Mouse (Mus musculus): ENCODE results near the gene Arl15.
A peak's percentile ranks its signal among the peaks of the same experiment; 100 is the strongest.

Gene Arl15

DNA sequence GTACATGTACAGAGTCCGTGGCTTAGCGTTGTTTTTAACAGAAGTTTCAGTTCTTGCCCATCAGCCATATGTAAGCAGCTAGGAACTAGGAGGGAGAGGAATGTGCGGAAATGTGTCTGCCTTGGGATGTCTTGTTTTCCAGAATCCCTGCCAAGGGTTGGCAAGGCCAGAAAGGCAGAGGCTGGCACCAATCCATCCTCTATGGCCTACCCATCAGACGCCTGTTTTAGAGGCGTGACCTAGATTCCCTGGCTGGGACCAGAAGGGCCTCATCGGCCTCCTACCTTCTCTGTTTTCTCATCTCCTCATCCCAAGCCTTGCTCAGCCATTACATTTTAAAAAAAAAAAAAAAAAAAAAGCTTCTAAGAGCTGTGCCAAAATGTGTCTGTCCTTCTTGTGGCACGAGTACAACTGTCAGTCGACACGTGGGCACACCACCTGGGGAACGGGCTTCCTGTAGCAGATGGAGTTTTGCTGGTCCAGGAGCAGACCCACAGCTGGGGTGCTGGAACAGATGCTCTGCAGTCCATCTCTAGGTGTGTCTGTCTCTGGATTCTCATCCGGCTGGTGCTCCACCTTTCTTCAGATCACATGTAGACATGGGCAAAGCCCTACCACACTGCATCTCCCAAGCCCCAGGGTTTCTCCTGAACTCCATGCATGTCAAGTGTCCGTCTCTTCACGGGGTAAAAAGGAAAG, 192.7 kb downstream of the Arl15 start:
- peak; percentile 92 for DNase-seq (ENCODE audit: inconsistent ontology term)

- DNase-seq (ENCODE audit: inconsistent ontology term): no peak
These were observed 195.9 kb downstream of the Arl15 start for GRCm38 (mm10) chr13:113990247-113990646.

DNA sequence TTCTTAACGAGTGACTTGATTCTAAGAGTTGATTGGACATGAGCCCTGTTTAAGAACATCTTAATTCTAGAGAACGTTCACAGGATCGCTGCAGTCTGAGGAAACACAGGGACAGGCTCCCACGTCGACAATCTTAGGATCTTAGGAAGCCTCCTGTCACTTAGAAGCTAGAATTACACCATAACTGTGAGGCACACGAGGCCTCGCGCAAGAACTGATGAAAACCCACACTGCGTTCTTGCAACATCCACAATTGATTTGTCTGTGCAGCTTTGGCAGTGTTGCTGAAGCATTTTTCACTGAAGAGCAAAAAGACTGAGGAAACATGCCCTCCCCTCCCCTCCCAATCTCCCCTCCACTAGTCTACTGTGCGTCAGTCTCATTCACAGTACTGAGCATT, 196.4 kb downstream of the Arl15 start:
- DNase-seq (ENCODE audit: inconsistent ontology term): no peak

GRCm38 (mm10) chr13:113993066-113993465, 198.8 kb downstream of the Arl15 start:
- DNase-seq (ENCODE audit: inconsistent ontology term): no peak

GRCm38 (mm10) chr13:113994586-113994985, 200.3 kb downstream of the Arl15 start:
- no peak for DNase-seq (ENCODE audit: inconsistent ontology term)

- DNase-seq (ENCODE audit: inconsistent ontology term): no peak
These were observed 201.4 kb downstream of the Arl15 start for GRCm38 (mm10) chr13:113995490-113996236.

DNA sequence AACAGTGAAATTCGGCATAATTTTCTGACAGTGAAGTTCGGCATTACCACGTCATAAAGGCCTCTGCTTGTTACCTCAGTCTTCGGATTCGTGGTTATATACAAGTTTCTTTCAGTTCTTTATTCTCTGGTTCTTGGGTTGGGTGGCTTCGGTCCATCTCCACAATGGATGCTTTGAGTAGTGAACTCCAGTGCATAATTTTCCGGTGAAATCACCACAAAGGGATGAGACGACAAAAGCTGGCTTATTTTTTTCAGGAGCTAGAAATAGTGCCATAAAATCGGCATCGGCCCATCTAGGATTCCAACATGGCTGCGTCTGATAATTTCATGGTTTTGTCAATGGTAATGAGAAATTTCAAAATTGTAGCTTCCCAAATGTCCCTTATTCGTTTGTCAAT, 204.5 kb downstream of the Arl15 start:
- DNase-seq (ENCODE audit: inconsistent ontology term): peak; percentile 91

DNA sequence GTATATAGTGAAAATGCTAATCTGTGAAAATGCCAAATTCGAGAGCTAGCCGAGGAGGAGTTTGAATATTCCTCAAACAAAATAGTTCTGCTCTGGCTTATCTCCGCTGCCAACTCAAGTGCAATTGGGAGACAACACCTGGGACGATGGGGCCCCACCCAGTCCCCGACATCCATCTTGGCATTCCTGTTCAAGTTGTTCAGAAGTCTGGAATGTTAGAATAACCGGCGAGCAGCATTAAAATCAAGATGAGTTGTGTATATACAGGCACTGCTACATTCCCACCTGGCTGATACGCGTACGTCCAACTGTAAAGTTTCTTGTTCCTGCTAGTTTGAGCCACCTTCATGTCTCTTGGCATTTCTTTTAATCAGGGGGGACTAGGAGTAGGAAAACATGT, 209.2 kb downstream of the Arl15 start:
- no peak for DNase-seq (ENCODE audit: inconsistent ontology term)

DNA sequence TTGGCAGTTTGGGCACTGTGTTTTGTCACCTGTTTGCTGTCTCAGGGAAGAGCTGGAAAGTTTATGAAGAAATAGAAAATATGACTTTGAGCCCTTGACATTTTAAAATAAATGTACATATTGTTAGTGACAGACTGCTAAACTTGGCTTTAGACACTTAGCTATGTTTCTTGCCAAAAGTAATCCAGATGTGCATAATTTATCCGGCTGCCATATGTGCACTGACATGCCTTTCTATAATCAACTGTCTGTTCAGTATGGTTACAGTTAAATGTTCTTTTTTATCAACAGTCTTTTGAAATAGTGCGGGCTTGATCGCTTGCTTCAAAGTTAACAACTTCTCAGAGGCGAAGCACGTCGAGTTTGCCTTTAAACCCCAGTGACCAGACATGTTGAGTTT, 209.9 kb downstream of the Arl15 start:
- DNase-seq (ENCODE audit: inconsistent ontology term): no peak

GRCm38 (mm10) chr13:114009786-114010185, 215.5 kb downstream of the Arl15 start:
- peak; percentile 37 for DNase-seq (ENCODE audit: inconsistent ontology term)

DNA sequence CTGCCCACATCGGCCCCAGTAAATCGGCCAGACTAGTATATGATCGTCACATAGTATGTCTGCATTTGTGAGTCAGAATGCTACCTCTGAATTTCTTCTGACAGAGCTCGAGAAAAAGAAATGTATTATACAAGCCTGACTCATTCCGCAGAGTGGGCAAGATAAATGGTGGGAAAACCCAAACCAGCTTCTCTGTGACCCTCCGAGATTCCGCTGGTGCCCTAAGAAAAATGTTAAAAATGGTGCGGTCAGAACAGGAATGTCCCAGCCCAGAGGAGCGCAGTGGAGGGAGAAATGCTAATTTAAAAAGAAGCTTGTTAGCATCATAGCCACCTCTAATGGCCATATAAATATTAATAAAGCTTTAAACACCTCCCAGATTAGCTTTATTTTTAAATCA, 216.2 kb downstream of the Arl15 start:
- peak; percentile 94 for DNase-seq (ENCODE audit: inconsistent ontology term)

- peak; percentile 97 for DNase-seq (ENCODE audit: inconsistent ontology term)
These were observed 216.7 kb downstream of the Arl15 start for GRCm38 (mm10) chr13:114011019-114011418.

DNA sequence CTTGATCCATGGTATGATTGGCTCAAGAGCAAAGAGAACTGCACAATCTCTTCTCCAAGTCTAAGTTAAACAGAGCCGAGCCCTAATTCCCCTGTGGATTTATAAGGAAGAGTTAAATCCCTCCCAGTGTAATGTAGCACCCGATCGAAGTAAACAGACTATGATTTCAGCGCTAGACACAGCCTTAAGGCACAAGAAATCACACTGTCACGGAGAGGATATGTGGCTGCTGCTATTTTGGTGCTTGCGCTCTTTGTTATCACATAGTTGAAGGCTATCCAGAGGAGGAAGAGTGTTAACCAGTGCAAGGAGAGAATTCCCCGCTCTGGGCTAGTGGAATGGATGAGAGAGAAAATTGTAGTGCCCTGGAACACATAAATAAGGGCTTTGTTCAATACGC, 223.6 kb downstream of the Arl15 start:
- DNase-seq (ENCODE audit: inconsistent ontology term): no peak

DNA sequence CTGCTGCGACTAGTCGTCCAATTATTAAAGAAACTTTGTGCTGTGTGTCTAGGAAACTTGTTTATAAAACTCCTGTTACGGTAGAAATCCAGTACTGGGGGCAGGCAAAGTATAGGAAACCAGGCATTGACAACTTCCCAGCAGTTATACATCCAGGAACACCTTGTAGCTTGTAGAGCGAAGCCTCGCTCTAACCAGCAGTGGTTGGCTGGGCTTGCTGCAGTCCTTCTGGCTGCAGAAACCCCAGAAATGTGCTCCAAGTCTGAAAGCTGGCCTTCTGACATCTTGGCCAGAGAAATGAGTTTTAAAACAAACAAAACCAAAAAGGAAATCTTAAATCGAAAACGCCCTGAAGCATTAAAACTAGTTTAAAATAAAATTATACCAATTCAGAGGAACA, 229.2 kb downstream of the Arl15 start:
- no peak for DNase-seq (ENCODE audit: inconsistent ontology term)

- no peak for DNase-seq (ENCODE audit: inconsistent ontology term)
These were observed 232.0 kb downstream of the Arl15 start for GRCm38 (mm10) chr13:114026306-114026705.

GRCm38 (mm10) chr13:114026751-114027150, 232.4 kb downstream of the Arl15 start:
- no peak for DNase-seq (ENCODE audit: inconsistent ontology term)

DNA sequence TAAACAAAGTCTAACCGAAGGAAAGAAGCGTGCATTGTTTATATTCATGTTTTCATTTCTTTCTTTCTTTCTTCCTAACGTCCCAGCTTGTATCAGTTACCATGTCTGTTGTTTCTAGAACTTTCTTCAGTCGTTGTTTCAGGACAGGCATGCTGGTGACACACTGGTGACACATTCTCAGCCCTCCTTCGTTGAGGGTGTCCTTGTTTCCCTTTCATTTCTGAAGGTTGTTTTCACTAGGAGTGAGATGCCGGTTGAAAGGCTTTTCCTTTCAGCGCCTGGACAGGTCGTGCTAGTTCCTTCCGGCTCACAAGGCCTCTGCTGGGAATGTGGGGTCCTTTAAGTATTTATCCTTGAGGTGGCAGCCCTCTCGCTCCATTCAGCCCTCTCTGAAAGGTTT, 253.8 kb downstream of the Arl15 start:
- no peak for DNase-seq (ENCODE audit: inconsistent ontology term)

DNA sequence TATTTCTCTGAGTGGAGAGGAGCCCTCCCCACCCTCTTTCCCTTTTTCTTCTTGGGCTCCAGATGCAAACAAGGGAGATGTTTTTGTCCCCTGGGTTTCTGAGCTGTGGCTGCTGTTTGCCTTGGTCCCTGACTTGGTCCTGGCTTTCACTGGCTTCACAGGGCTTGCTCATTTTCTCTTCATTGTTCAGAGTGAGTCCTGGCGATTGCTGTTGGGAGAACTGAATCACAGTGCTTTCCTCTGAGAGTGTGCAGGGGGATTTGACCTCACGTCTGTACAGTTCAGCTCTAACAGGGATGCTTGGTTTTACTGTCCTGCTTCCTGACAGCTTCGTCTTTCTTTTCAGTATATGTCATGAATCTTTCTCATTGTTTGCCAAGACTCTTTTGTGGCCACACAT, 254.4 kb downstream of the Arl15 start:
- DNase-seq (ENCODE audit: inconsistent ontology term): no peak

- no peak for DNase-seq (ENCODE audit: inconsistent ontology term)
These were observed 257.0 kb downstream of the Arl15 start for GRCm38 (mm10) chr13:114051151-114051850.

- DNase-seq (ENCODE audit: inconsistent ontology term): no peak
These were observed 258.3 kb downstream of the Arl15 start for GRCm38 (mm10) chr13:114052426-114053205.

GRCm38 (mm10) chr13:114053261-114053660, 259.0 kb downstream of the Arl15 start:
- no peak for DNase-seq (ENCODE audit: inconsistent ontology term)

DNA sequence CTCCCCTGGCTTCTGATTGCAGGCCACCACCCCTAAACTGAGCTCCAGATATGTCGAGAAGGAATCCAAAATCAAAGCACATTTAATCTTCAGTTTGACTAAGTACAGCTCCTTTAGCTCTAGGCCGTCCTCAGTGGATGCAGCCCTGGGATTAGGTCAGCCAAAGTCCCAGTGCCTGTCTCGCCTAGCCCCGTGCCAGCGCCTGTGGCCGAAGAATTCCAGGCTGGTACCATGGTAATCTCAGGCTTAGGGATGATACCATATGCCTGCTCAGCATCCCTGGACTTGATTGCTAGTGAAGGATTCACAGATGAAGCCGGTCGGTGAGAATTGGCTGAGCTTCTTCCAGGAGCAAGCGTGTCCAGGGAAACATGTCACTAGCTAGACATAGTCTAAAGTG, 261.4 kb downstream of the Arl15 start:
- no peak for DNase-seq (ENCODE audit: inconsistent ontology term)

Measured in Muller cell, postnatal 12 days (primary cell).